In the genomic region with DNA sequence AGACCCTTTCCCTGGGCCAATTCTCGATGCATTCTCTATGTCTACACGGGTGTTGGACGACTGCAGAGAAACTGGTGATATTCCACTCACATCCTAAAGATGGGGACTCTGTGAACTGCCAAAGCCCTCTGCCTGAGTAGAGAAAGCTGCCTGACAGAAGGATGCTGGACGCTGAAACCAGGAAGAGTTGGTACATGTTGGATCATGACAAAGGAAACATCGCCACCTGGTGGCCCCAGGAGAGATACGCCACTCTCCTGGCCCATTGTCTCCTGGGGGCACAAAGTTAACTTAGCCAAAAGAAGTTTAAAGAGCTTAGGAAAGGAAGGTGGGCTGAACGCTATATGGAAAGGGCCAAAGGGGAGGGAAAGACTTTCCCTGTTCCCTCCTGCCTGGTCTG, we compare ENCODE assay signal across 8 mouse cellular contexts.
DNase-seq lines count a peak whose midpoint lies in the region; ATAC-seq and TF ChIP-seq lines count a peak whose summit lies in the region.

No protein-coding gene starts in this region.

- peak; percentile 86 for TF ChIP-seq RAD21 in CH12.LX (IDR thresholded peaks at IDR 0.05; ENCODE audit: low read depth, low read length)

- in situ Hi-C loops in CH12.LX (cut with MboI; ENCODE audit: low pct_ligation_motif_present, low pct_unique_long_range_greater_than_20kb, low sequenced_read_pairs), result loop anchor here (25.0 kb wide), 1 partner anchor 1977 kb away; no protein-coding TSS in a partner anchor

- H3K27ac ChIP-seq in CH12.LX (ENCODE audit: insufficient read depth, low read depth), result no peak overlapping the region
- no peak overlapping the region for H3K27ac ChIP-seq in heart, embryonic 10.5 days
- H3K27ac ChIP-seq in lung, embryonic 15.5 days, result no peak overlapping the region

- no peaks in the 10 kb centered on the region for H3K4me1 ChIP-seq in CH12.LX (ENCODE audit: control insufficient read depth in 1 of 2, insufficient read depth in 2 of 2)
- no peaks in the 10 kb centered on the region for H3K4me1 ChIP-seq in heart, embryonic 10.5 days
- no peaks in the 10 kb centered on the region for H3K4me1 ChIP-seq in lung, embryonic 15.5 days

- peak; percentile 49; the same call in 1 of the 2 replicates for ATAC-seq in lung, embryonic 15.5 days (ENCODE audit: borderline replicate concordance, extremely low read depth, low FRiP score, low TSS enrichment)

- H3K36me3 ChIP-seq in CH12.LX (replicated peaks in 1 of 2; ENCODE audit: control insufficient read depth in 1 of 2, insufficient read depth in 1 of 2, low read length in 1 of 2), result no peaks in the 10 kb centered on the region
- H3K36me3 ChIP-seq in heart, embryonic 10.5 days, result no peaks in the 10 kb centered on the region
- no peaks in the 10 kb centered on the region for H3K36me3 ChIP-seq in lung, embryonic 15.5 days

- H3K79me2 ChIP-seq in CH12.LX (replicated peaks; ENCODE audit: control insufficient read depth, extremely low read depth, insufficient read depth, poor library complexity, severe bottlenecking), result no peaks in the 10 kb centered on the region

- no peak overlapping the region for H3K4me3 ChIP-seq in CH12.LX (replicated peaks in 1 of 3; ENCODE audit: low read depth in 2 of 3, low read length in 2 of 3, poor library complexity in 1 of 3)
- no peak overlapping the region for H3K4me3 ChIP-seq in heart, embryonic 10.5 days
- H3K4me3 ChIP-seq in lung, embryonic 15.5 days, result no peak overlapping the region

- H3K9me3 ChIP-seq in CH12.LX (replicated peaks; ENCODE audit: low read length), result peaks cover under 1% of the 10 kb centered on the region
- no peaks in the 10 kb centered on the region for H3K9me3 ChIP-seq in heart, embryonic 10.5 days
- no peaks in the 10 kb centered on the region for H3K9me3 ChIP-seq in lung, embryonic 15.5 days

- TF ChIP-seq CTCF in CH12.LX (conservative IDR thresholded peaks at IDR 0.05 in 1 of 2, IDR thresholded peaks at IDR 0.05 in 1 of 2; ENCODE audit: low read depth in 2 of 2, low read length in 2 of 2), result peak; percentile 87 to 89

- dilution Hi-C loops in CH12.LX (cut with MboI; ENCODE audit: extremely low pct_ligation_motif_present, extremely low pct_unique_long_range_greater_than_20kb, low sequenced_read_pairs), result no loop called here

- H3K4me2 ChIP-seq in CH12.LX (ENCODE audit: insufficient read depth, low read depth, poor library complexity, severe bottlenecking), result no peak overlapping the region
- H3K4me2 ChIP-seq in lung, embryonic 15.5 days, result no peak overlapping the region

- TF ChIP-seq POLR2A in CH12.LX (IDR thresholded peaks at IDR 0.05; ENCODE audit: low read depth, low read length), result no peak

- TF ChIP-seq EP300 in CH12.LX (IDR thresholded peaks at IDR 0.05; ENCODE audit: low read length), result no peak

- H3K27me3 ChIP-seq in CH12.LX (replicated peaks), result peaks cover 51% of the 10 kb centered on the region
- H3K27me3 ChIP-seq in heart, embryonic 10.5 days (ENCODE audit: insufficient read depth, poor library complexity, severe bottlenecking), result peaks cover 35% of the 10 kb centered on the region; the same call in 1 of the 2 replicates
- peaks cover 12% of the 10 kb centered on the region; the same call in 1 of the 2 replicates for H3K27me3 ChIP-seq in lung, embryonic 15.5 days

- H3K9ac ChIP-seq in CH12.LX (ENCODE audit: insufficient read depth, low read depth), result no peak overlapping the region
- H3K9ac ChIP-seq in lung, embryonic 15.5 days, result no peak overlapping the region

- peak; percentile 66 for DNase-seq in CH12.LX (ENCODE audit: extremely low read depth)
- peak; percentile 86 for DNase-seq in adrenal gland, postnatal 14 days
- peak; percentile 71 for DNase-seq in embryo, embryonic 9.5 days (ENCODE audit: extremely low spot score)
- peak; percentile 83 for DNase-seq in heart, embryonic 10.5 days (ENCODE audit: low spot score)
- peak; percentile 31 for DNase-seq in large intestine, adult 2 months (ENCODE audit: low read depth, low spot score)
- DNase-seq in right cerebral cortex, postnatal 14 days, result peak; percentile 78
- peak; percentile 78 for DNase-seq in urinary bladder, postnatal 14 days (ENCODE audit: low spot score)

- 17% methylated on average over 7 of the region's 7 CpGs for WGBS in heart, embryonic 10.5 days
- 15% methylated on average over 7 of the region's 7 CpGs for WGBS in large intestine, adult 2 months
- WGBS in lung, embryonic 15.5 days, result 11% methylated on average over 7 of the region's 7 CpGs

TF ChIP-seq in CH12.LX, 34 proteins besides CTCF, POLR2A, EP300 and RAD21:
- TF ChIP-seq ZC3H11A (IDR thresholded peaks at IDR 0.05; ENCODE audit: low read depth, low read length) (0 out of 2 replicates have a peak, but pooled peaks have one; percentile 19), ELF1 (IDR thresholded peaks at IDR 0.05; ENCODE audit: low read depth, low read length) (peak; percentile 63), MAX (IDR thresholded peaks at IDR 0.05; ENCODE audit: low read length) (no peak), MEF2A (IDR thresholded peaks at IDR 0.05; ENCODE audit: borderline replicate concordance, low read depth, low read length) (no peak), SMC3 (IDR thresholded peaks at IDR 0.05; ENCODE audit: low read depth, low read length) (peak; percentile 85)

Comparison
In these comparisons a context has a peak if more than half of its experiments do, and no peak if none do; other contexts are left out.
1. DNase-seq: peak in every context shown above with its lines; median percentile 86 in adrenal gland, postnatal 14 days; 83 in heart, embryonic 10.5 days; 78 in right cerebral cortex, postnatal 14 days; 78 in urinary bladder, postnatal 14 days; 71 in embryo, embryonic 9.5 days; 66 in CH12.LX; 31 in large intestine, adult 2 months.